Mouse (Mus musculus): ENCODE data around the gene Hmcn1.

- TF ChIP-seq POLR2AphosphoS2 (IDR thresholded peaks at IDR 0.05; ENCODE audit: insufficient read length, low read depth) (no peak), MAX (IDR thresholded peaks at IDR 0.05; ENCODE audit: low read depth) (no peak), POLR2A (IDR thresholded peaks at IDR 0.05; ENCODE audit: insufficient read length, low read depth) (no peak), E2F4 (IDR thresholded peaks at IDR 0.05; ENCODE audit: insufficient read depth) (no peak), SRF (IDR thresholded peaks at IDR 0.05; ENCODE audit: control insufficient read depth, insufficient read length, low read depth) (no peak), TCF12 (IDR thresholded peaks at IDR 0.05; ENCODE audit: insufficient read depth, poor library complexity, severe bottlenecking) (no peak), MYOG (IDR thresholded peaks at IDR 0.05; ENCODE audit: control insufficient read depth in 1 of 3, insufficient read depth in 1 of 3, insufficient read length in 2 of 3, low read depth in 2 of 3) (no peak), USF1 (IDR thresholded peaks at IDR 0.05; ENCODE audit: low read depth) (no peak), TCF3 (IDR thresholded peaks at IDR 0.05; ENCODE audit: insufficient read length, low read depth) (no peak), CEBPB (IDR thresholded peaks at IDR 0.05; ENCODE audit: insufficient read depth, poor library complexity, severe bottlenecking) (no peak), REST (IDR thresholded peaks at IDR 0.05; ENCODE audit: insufficient read depth, insufficient read length) (no peak), MYOD1 (IDR thresholded peaks at IDR 0.05; ENCODE audit: control insufficient read depth in 1 of 3, insufficient read length in 2 of 3, low read depth in 2 of 3) (no peak)
Measured at GRCm38 (mm10) chr1:151025049-151025773, 32.0 kb upstream of the Hmcn1 start.

Measured in myocyte (in vitro differentiated cells).